Mouse (Mus musculus): ENCODE results near the gene Eif2ak1. TPM values are rescaled to one million over a fixed set of nuclear protein-coding genes. Genes with fewer than 3 reads are reported as not detected.

Eif2ak1 gene
- 19.0 and 26.8 TPM in 2 replicates for polyA plus RNA-seq (2012)

DNA sequence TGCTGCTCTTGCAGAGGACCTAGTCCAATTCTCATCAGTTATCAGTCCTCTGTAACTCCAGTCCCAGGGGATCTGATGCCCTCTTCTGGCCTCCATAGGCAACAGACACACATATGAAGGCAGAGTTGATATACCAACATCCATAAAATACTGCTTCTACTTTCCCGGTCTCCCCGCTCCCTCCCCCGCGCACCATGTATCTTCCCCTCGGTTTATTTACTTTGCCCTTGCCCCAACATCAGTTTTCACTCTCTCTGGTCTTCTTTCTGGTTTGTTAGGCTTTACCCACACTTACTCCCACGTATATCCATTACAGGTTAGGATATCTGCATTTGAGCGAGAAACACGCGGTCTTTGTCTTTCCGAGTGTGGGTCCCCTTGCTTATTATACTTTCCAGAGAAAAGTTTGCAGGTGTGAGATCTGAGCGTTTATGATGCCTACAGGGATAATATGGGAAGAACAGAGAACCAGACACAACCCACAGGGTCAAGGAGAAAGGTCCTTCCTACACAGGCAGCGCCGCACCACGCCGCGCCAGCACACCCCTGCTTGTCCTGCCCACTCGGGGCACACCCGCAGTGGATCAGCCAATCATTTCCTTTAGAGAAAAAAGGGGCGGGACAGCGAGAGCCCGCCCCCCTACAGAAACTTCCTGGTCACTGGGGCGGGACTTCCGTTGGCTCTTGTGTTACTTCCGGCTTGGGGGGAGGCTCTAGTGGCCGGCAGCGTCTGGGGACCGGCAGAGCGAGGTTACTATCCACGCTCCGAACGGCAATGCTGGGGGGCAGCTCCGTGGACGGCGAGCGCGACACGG lies at the start of gene Eif2ak1:
Gene Eif2ak1 (plus strand): TSS at position 673 of the 815 bp plus-strand sequence.
- no peak for TF ChIP-seq GATA1 (IDR thresholded peaks at IDR 0.05; ENCODE audit: low read length)

DNA sequence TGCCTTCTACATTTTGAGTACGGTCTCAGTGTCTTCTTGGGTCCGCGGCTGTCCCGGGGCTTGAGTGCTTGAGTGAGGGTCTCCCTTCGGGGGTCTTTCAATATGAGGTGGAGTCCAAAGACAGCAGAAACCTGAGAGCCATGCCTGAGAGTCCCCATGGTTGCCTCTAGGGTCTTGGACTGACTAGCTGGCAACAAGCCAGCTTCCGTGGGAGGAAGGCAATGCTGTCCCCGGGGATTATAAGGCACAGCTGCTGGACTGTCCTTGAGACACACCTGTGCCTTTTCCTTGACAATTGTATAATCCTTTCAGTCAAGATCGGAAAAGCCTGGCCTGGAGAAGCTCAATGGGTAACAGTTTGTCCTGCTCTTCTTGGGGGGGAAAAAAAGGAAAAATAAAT lies 35.6 kb upstream of the Eif2ak1 start:
- no peak for TF ChIP-seq GATA1 (IDR thresholded peaks at IDR 0.05; ENCODE audit: low read length)

DNA sequence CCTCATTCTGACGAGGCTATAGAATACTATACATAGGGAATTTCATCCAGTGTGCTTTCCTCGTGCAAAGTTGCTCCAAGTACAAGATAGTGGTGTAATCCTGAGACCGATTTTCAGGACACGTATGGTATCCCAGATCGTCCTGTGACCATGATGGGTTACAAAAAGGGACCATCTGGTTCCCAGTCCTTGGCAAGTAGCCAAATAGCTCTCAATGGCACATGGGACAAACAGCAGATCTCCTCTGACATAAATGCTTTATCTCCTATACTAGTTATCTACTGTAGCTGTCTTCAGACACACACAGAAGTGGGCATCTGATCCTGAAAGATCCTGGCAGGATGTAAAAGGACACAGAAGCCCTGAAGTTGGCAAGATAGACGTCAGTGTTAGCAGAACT lies 32.2 kb upstream of the Eif2ak1 start:
- no peak for TF ChIP-seq GATA1 (IDR thresholded peaks at IDR 0.05; ENCODE audit: low read length)

DNA sequence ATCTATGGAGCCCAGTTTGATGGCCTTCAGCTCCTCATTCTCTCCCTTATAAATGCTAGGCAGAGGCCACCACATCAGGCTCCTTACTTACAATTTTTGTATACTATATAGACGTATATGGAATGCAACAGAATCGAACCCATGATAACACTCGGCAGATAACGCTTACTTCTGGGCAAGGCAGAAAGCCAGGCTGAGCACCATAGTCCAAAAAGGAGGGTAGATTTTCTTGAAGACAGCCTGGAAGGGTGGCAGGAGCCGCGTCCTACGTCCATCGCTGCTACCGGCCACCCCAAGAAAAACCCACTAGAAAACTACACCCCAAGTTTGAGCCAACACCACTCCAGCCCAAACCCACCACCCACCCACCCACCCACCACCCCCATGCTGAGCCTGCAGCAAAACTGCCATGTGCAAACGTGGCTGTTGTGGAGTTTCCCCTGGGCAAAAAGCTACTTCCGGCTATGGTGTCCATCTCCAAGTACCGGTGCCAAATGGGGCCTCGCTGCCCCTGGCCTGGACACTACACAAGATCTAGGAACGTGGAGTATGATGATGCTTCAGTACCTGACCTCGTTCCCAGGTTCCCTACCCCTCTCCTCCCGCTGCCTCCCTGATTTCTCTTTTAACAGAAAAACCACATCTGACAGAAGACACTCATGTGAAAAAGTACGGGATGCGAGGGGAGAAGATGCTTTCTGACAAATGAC lies 13.4 kb upstream of the Eif2ak1 start:
- TF ChIP-seq GATA1 (IDR thresholded peaks at IDR 0.05; ENCODE audit: low read length) = no peak

DNA sequence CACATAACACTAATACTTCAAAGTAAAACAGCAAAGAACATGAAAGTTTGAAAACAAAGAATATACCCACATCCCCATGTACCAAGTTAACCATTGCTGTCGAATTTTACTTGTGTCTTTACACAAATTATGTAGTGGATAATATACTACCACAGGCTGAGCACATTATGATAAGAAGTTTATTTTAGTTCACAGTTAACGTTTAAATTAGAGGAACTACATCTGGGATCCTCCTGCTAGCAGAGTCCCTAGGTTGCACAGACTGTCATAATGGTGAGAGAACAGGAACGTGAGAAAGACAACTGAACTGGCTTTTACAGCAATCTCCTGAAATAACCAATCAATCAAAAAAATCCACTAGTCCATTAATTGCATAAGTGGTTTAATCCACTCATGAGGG lies 10.3 kb upstream of the Eif2ak1 start:
- no peak for TF ChIP-seq GATA1 (IDR thresholded peaks at IDR 0.05; ENCODE audit: low read length)

DNA sequence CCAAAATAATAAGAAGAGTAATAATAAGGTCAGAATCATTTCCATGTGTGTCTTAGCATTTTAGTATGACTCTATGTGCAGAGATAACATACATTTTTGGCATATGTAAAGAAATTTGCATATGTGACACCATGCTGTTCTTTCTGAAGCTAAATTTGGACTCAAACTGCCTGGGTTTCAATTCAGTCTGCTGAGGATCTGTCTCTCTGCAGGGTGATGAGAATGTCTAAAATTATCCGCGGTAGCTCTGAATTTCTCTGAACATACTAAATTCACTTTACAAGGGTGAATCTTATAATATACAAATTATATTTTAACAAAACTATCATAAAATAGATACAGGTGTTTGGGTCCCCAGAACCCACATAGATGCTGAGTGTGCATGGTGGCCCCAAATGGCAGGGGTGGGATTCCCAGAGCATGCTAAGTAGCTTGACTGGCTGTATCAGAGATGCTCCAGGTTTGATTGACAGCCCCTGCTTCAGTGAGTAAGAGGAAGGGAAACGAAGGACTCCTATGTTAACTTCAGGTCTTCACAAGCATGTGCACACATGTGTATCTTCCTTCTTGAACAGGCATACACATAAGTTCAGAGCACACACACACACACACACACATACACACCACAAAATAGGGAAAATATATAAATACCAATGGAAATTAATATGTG lies 8.0 kb upstream of the Eif2ak1 start:
- no peak for TF ChIP-seq GATA1 (IDR thresholded peaks at IDR 0.05; ENCODE audit: low read length)

DNA sequence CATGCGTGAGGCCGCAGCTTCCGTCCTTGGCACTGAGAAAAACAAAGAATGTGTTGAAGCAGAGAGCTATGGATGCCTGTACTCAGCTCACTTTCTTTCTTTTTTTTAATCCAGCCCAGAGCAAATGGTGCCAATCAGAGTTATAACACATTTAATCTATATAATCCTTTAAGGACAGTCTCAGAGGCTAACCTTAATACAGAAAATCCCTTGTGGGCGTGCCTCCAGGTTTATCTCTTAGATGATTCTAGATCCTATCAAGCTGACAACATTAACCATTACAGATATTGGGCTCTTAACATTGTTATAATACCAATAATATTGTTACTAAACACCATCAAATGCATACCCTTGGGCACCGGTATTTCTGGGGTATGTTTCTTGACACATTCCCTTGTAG lies 5.9 kb upstream of the Eif2ak1 start:
- TF ChIP-seq GATA1 (IDR thresholded peaks at IDR 0.05; ENCODE audit: low read length) = no peak

DNA sequence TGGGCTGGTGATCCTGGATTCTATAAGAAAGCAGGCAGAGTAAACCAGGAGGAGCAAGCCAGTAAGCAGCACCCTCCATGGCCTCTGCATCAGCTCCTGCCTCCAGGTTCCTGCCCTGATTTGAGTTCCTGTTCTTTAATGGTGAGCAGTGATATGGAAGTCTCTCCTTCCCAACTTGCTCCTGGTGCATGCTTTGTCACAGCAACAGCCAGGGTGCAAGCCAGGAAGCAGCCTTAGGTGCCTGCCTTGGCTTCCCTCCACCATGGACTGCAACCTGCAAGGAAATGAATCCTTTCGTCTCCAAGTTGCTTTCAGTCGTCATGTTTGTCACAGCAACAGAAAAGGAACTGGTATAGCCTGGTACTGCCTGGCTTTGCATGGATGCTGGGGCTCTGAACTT lies 3.0 kb upstream of the Eif2ak1 start:
- TF ChIP-seq GATA1 (IDR thresholded peaks at IDR 0.05; ENCODE audit: low read length) = no peak

DNA sequence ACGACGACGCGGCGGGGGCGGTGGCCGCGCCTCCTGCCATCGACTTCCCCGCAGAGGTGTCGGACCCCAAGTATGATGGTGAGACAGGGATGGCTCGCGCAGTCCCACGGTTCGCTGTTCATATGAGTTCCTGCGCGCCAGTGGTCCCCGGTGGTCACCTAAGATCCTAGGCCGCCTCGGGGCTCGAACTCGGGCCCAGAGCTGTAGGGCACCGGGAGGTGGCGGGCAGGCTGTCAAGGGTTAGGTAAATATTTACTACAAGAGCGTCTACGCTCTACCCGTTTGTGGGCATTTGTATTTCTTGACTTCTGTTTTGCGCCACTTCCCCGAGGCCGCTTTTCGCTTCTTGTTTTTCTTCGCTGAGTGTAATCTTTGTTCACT lies 333 bp downstream of the Eif2ak1 start:
- TF ChIP-seq GATA1 (IDR thresholded peaks at IDR 0.05; ENCODE audit: low read length) = no peak

DNA sequence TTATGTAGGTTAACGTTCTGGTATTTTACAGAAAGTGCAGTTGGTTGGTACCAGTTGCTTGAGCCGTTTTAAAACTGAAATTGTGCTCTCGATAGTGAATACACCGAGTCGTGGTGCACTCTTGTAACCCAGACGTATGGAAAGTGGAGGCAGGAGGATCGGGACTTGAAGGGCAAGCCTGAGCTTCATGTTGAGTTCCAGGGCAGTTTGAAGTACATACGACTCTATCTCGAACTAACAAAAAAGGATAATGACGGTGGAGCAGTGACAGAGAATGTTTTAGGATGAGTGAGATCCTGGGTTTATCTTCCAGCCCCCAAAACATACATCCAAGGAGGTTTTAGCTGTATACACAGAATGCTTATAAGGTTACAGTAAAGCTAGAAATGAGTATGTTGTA lies 873 bp downstream of the Eif2ak1 start:
- TF ChIP-seq GATA1 (IDR thresholded peaks at IDR 0.05; ENCODE audit: low read length) = no peak

DNA sequence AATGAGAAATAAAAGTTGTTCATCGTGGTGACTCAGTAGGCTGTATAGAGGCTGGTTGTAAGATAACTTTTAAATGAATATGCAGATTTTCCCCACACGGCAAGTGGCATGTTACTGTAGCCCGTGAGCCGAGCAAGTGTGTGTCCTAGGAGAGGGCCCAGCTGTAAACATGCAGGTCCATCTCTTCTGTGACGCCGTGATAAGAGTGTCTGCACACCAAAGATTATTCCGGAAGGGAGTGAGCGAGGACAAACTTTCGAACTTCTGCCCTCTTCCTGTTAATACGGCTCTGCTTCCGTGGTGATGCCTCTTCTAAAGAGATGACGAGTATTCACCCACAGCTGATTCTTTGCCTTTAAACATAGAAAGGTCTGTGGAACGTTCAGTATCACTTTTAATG lies 1.4 kb downstream of the Eif2ak1 start:
- peak; percentile 80 for TF ChIP-seq GATA1 (IDR thresholded peaks at IDR 0.05; ENCODE audit: low read length)

DNA sequence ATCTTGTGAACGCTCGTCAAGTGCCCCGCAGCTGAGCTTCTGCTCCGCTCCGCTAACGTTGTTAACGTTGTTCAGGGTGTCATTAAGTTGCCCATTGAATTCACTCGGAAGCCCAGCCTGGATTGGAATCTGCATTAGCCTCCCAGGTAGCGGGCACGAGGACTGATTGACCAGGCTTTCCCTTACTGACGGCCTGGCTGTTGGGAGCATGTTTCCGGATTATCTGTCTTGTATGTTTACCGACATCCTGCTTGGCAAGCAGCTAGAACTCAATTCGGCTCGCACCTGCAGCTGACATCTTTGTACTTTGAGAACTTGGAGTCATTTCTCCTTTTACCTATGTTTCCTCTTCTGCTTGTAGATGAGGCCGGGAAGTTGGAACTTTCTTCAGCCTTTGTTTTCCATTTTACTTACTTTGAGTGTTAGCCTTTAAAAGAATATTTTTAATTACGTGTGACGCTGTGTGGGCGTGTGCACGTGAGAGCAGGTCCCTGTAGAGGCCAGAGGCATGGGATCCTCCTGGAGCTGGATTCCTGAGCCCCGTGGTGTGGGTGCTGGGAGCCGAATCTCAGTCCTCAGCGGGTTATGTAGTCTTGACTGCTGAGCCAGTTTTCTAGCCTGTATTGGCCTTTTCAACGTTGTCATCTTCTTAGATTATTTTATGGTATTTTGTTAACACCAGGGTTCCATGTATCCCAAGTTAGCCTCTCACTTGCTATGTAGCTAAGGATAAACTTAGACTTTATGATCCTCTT lies 2.5 kb downstream of the Eif2ak1 start:
- TF ChIP-seq GATA1 (IDR thresholded peaks at IDR 0.05; ENCODE audit: low read length) = no peak

DNA sequence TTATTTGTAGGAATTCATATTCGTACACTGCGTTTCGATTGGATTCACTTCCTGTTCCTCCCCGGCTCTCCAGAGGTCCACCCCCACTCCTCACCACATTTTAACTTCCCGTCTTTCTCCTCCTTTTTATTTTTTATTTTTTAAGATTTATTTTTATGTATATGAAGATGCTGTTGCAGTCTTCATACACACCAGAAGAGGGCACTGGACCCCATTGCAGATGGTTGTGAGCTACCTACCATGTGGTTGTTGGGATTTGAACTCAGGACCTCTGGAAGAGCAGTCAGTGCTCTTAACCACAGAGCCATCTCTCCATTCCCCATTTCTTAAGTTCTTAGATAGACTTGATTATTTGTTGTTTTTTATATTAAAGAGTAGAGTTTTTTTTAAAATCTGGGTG lies 3.2 kb downstream of the Eif2ak1 start:
- no peak for TF ChIP-seq GATA1 (IDR thresholded peaks at IDR 0.05; ENCODE audit: low read length)

DNA sequence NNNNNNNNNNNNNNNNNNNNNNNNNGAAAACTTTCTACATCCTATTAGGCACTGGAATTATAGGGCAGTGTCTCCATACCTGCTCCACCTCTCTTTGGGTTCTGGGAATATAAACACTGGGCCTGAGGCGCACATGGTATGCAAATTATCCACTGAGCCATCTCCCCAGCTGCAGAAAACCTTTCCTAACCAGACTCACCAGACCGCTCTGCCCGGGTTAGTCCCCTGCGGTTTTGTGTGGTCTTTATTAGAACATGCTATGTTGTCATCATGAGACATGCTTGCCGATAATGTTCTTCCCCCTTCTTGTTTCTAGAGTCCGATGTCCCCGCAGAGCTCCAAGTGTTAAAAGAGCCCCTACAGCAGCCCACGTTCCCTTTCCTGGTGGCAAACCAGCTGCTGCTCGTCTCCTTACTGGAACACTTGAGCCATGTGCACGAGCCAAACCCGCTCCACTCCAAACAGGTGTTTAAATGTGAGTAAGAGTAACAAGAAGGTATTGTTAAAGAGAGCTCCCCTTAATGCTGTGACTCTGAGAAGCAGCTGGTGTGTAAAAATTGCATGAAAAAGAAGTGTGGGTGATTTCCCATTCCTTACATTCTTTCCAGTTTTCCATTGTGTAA lies 54.1 kb downstream of the Eif2ak1 start:
- TF ChIP-seq GATA1 (IDR thresholded peaks at IDR 0.05; ENCODE audit: low read length) = no peak

DNA sequence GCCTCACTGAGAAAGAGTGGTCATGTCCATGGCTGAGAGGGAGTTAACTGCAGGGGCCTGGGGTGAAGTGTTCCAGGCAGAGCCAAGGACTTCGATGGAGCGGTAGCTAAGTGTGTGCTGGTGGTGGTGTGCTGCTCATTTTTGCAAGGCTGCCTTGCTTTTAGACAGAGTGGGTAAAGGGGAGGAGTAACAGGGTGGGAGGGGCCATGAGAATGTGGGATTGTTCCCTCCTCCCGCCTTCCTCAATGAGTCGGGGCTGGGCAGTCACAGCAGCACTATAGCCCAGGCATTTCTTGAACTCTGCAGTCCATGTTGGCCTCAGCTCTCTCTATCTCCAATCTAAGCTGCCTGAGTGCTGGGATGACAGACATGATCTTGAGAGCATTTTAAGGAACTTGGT lies 57.0 kb downstream of the Eif2ak1 start:
- no peak for TF ChIP-seq GATA1 (IDR thresholded peaks at IDR 0.05; ENCODE audit: low read length)

Data from G1E-ER4 (cell line).